Mouse (Mus musculus): ENCODE data around the gene Prrx2. TPM values are rescaled to one million over a fixed set of nuclear protein-coding genes. Genes with fewer than 3 reads are reported as not detected.

Prrx2 gene
- total RNA-seq, 2 experiments from 2014 or later, result 0.92 to 2.1 TPM

DNA sequence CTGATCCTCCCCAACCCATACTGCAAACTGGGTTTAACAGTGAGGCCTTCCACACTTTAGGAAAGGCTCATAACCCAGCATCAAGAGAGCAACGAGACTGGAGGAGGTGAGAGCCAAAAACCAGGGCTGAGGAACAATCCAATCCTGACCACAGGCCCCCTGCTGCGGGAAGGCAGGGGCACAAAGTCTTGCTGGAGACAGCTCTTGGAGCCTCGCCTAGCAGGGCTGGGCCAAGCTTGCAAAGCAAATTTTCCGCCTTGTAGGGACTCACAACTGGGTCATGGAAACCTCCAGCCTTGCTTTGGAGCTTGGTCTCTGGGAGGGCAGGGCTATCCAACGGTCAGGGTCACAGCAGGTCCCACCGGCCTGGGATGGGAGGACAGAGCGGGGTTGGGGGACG, 36.1 kb downstream of the Prrx2 start:
- peak; percentile 31 to 44 for DNase-seq

DNA sequence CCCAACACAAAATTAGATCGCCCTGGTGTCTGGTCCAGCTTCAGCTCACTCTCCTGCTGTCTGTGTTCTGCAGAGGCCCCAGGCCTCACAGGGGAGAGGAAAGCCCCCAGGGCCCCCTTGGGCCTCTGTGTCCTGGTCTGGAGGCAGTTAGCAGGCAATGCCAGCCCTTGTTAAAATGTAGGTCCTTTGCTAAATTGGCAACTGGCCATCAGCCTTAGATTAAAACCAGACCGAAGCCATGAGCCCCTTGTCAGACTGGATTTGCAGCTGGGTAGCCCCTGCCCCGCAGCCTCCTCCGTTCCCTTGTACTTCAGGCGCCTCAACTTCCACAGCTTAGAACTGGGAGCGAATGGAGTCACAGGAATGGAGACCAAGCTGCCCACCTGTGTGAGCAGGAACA, 37.9 kb downstream of the Prrx2 start:
- no peak for DNase-seq

DNA sequence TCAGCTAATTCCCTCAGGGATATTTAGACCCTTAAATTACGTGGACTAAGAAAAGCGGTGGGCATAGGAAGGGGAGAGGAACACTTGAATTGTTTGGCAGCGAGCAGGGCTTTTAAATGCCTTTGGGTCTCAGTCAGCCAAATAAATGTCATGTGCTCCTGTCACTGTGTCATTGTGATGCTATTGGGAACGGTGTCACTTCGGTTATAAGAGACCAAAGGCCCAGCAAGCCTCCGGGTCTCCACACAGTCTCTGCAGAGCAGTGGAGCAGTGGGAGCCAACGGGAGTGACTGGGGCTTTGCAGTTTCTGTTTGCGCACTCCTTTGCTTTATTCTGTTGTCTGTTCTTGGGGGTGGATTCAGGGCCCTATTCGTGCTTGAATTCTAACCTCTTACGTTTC, 39.7 kb downstream of the Prrx2 start:
- no peak for DNase-seq

DNA sequence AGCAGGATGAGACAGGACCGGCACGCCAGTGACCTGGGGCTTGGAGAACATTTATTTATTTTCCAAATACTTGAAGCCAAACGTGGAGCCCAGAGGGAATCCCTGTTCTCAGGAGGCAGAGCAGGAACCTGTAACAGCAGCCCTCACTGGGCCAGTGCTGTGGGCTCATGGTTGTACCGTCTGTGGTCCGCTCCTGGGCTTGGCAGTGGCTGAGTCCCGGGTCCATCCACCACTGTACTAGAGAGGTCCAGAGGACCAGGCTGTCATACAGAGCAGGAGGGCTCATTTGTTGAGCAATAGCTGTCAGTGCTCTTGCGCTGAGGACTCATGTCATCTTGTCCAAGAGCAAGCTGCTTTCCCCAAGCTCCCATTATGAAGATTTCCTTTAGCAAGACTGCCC, 40.3 kb downstream of the Prrx2 start:
- DNase-seq, result no peak

- DNase-seq, result no peak
Measured at GRCm38 (mm10) chr2:30875621-30876432, 41.1 kb downstream of the Prrx2 start.

DNA sequence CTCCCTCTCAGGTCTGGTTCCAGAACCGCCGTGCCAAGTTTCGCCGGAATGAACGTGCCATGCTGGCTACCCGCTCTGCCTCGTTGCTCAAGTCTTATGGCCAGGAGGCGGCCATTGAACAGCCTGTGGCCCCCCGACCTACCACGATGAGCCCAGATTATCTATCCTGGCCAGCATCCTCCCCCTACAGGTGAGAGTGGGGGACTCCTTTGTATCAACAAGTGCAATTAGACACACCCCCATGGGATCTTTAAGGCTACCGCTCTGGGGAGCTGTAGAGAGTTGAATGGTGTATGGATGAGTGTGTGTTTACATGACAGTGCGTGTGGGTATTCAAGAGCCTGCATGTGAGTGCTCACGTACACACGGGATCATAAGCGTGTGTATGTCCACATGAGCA, 44.7 kb downstream of the Prrx2 start:
- no peak for DNase-seq

GRCm38 (mm10) chr2:30881215-30881614, 46.4 kb downstream of the Prrx2 start:
- no peak for DNase-seq

GRCm38 (mm10) chr2:30884852-30885373, 50.1 kb downstream of the Prrx2 start:
- no peak for DNase-seq

DNA sequence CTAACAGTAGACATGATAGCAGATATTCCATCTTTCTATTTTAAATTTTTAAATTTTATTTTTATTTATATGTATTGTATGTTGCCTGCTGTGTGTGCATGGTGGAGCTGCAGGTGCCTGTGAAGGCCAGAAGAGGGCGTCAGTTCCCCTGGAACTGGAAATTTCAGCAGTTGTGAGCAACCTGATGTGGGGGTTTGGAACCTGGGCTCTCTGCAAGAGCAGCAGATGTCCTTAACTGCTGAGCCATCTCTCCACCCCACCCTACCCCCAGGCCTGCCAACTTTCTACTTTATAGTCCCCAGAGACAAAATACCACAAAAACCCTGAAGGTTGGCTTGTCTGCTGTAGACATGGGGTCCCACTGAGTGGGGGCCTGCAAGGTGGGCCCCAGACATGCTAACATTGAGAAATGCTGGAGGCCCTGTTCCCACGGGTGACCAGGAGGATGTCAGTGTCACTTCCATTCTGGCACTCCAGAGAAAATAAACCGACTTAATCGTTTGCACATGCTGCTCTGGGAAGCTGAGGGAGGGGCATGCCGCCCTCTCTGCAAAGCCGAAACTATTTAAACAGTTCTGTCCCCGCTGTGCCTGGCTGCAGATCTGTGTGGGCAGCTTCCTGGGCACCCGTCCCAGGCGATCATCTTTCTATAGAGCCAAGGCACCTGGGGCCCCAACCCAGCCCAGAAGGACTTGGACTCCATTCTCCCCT, 50.8 kb downstream of the Prrx2 start:
- DNase-seq, result peak; percentile 69 to 77

- peak; percentile 18 to 50 for DNase-seq
Measured at GRCm38 (mm10) chr2:30891002-30891401, 56.2 kb downstream of the Prrx2 start.

GRCm38 (mm10) chr2:30893399-30893798, 58.6 kb downstream of the Prrx2 start:
- no peak for DNase-seq

DNA sequence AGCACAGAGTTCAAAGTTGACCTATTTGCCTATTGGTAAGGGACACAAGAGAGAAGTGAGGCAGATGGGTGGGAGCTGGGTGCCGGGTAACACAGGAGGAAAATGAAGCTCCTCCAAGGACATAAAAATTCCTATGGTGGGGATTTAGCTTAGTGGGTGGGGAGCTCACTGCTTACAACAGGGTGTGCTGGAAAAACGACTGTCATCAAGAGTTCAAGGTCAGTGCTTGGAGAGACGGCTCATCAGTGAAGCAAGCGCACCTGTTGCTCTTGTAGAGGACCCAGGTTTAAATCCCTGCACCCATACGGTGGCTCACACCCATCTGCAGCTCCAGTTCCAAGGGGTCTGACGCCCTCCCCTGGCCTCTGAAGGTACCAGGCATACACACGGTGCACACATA, 59.2 kb downstream of the Prrx2 start:
- DNase-seq, result no peak

GRCm38 (mm10) chr2:30897291-30897690, 62.5 kb downstream of the Prrx2 start:
- DNase-seq, result no peak

DNA sequence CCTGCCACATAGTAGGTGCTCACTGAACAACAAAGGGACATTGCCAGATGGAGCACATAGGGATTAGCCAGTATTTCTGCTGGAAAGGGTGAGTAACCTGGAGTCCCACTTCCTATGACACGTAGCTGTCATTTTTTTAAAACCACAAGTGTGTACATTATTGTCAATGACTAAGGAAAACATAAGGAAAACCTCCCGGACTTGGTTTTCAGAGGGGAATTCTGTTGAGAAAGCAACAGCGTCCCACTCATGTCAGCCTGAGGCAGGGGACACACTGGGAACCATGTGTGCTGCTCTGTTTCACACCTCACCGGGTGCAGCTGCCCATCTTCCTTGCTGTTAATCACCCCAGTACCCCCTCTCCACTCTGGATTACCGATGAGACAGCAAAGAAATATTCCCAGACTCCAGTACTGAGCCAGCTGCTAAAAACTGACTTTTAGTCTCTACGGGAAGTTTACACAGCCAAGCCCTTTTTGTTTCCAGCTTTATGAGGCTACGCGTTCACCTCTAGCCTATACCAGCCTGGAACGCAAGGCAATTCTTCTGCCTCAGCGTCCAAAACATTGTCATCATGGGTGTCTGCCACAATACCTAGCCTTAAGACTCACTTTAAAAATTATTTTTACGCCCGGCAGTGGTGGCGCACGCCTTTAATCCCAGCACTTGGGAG, 64.8 kb downstream of the Prrx2 start:
- DNase-seq, result no peak

- no peak for DNase-seq
Measured at GRCm38 (mm10) chr2:30901646-30902160, 66.9 kb downstream of the Prrx2 start.

- no peak for DNase-seq
Measured at GRCm38 (mm10) chr2:30902256-30902655, 67.5 kb downstream of the Prrx2 start.

DNA sequence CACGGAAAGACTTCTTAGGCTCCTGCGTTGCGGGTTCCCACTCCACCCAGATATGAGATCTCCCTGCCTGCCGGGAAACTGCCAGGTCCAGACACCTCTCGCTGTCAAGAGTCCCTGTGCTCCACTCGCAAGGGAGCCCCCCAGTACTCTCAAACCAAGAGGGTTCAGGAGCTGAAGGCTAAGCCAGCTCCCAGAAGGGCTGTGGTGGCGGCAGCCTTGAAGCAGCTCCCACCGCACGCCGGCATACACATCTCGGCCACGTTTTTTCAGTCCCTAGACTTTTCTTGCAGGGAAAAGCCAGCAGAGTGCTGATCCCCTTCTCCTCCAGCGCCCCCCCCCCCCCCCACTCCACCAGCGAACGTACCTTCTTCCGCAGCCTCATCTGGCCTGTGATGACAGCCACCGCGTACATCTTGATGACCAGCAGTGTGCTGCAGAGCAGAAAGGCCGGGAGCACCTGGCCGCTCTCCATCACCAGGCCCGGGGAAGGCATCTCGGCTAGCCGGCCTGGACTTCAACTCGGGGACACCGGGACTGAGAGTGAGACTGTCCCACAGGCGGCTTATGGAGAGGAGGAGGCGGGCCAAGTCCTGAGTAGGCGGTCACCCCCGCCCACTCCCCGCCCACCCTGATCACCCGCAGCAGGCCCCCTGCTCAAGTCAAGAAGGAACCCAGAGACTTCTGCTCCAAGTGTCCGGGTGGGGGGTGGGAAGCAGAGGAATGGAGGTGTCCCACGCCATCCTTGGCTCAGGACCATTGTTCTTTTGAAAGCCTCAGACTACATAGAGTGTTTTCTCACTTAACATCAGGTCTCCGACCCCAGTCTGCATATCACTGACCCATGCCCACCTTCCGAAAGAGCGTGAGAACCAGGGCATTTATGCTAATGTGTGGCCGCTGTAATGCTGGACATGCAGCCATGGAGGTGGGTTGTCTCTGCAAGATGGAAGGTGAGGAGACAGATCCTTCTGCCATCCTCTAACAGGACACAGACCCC, 68.3 kb downstream of the Prrx2 start:
- DNase-seq, result no peak

- DNase-seq, result no peak
Measured at GRCm38 (mm10) chr2:30904231-30904630, 69.5 kb downstream of the Prrx2 start.

DNA sequence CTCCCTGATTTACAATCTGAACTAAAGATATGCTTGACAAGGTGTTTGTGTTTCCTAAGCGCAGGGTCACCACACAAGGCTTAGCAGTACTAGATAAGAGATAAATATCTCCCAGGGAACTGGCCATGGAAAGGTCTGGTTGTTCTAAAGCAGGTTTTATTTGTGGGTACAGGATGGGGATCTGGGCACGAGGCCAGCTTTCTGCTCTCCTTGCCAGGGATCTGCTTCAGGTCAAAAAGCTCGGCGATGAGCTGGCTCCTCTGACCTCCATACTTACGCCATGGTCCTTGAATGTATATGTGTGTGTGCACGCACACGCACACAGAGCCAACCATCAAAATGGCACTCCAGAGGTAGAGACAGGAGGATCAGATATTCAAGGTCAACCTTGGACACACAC, 70.2 kb downstream of the Prrx2 start:
- DNase-seq, result no peak

DNA sequence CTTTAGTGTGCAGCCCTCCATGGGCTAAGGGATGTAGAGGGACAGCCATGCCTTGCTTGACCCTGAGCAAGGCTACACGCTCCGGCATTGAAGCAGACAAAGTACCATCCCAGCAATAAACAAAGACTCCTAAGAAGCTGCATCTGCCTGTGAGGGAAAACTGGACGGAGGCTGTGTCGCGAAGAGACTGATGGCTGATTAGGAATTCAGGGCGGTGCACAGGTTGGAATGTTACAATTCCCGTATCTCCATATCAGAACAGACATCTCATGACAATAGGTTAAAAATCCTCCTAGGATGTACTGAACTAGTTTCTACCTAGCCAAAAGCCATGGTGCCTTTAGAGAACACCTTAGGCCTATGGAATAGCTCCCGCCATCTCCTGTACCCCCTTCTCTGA, 71.1 kb downstream of the Prrx2 start:
- DNase-seq, result no peak

DNA sequence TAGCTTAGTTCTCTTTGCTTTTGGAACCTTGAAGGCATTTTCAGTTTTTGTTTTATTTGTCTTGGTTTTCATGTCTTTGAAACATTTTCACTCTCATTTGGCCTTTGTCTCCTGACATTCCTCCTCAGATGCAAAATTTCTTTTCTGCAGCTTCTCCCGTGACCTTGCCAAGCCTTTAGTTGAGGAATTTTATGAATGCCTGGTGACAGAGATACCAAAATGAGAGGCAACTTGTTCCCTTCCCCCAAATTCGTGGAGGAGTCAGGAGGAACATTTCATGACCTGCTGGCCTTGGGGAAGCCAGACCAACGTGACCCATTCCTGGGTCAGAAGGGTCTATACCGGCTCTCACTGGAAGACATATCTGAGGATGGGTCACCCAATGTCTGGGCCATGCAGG, 71.9 kb downstream of the Prrx2 start:
- DNase-seq, result no peak

GRCm38 (mm10) chr2:30912291-30912773, 77.6 kb downstream of the Prrx2 start:
- DNase-seq, result no peak

All from layer of hippocampus, postnatal 36 days (tissue).